Mouse (Mus musculus) brown adipose tissue, adult 24 weeks (tissue): Measurements from ENCODE around the gene Fnbp1l. TPM values are rescaled to one million over a fixed set of nuclear protein-coding genes. Genes with fewer than 3 reads are reported as not detected.

Source experiments
- H3K27ac ChIP-seq: fragments of 200-500 bp; replicated peaks from 2 replicates; pipeline ENCODE4 v1.5.1; 2012; ENCODE audit warnings: low read depth, mild to moderate bottlenecking, low read length
- H3K4me1 ChIP-seq: fragments of 200-500 bp; 2 replicates; pipeline ENCODE4 v1.6.1; 2012; ENCODE audit warnings: low read length, mixed read lengths; ENCODE audit not compliant: control insufficient read depth, insufficient read depth, insufficient read length
- H3K4me3 ChIP-seq: fragments of 200-500 bp; 2 replicates; pipeline ENCODE4 v1.5.1; 2012; ENCODE audit warnings: low read depth, mild to moderate bottlenecking, low read length, moderate library complexity; ENCODE audit not compliant: insufficient read depth
- polyA plus RNA-seq: library from polyadenylated mRNA; stranded (reverse); fragments of >200 nt; gene quantifications from 2 replicates; pipeline ENCODE4 v1.2.4, GENCODE M21; 2012; ENCODE audit not compliant: missing spikeins, insufficient read depth, insufficient read length

The Fnbp1l gene
- polyA plus RNA-seq = 9.3 and 10.3 TPM in 2 replicates

DNA sequence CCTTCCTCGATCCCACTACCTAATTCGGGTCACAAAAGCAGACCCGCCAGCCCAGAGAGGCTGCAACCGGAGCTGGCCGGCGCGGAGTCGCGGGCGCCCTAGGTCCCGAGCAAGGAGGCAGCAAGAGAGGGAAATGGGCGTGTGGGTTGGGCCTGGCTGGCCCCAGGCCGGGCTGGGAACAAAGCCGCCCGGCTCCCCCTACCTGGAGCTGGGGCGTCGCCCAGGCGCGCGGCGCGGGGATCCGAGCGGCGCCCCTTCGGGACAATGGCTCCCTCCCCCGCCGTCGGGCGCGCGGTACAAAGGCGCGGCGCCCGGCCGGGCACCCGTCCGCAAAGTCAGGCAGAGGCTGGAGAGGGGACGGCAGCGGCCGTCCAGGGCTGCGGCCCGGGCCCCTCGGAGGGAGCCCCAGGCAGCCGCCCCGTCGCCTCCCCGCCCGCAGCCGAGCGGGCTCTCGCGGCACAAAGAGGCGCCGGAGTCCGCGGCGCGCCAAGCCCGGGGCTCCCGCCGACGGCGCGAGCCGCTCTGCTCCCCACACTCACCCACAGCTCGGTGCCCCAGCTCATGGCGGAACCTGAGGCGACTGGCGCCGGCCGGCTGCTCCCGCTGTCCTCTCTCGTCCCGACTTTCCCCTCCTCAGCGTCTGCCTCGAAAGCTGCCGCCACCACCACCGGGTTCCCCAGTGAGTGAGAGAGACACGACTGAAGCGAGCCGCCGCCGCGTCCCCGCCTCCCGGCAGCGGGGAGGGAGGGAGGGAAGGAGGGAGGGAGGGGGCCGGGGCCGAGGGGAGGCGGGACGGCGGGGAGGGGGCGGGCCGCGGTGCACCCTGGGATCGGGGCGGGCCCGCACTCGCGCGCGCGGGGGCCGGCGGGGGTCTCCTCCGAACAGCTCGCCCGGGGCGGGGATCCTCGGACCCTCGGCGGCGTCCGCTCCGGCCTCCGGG, at the start of gene Fnbp1l:
TSS of gene Fnbp1l (minus strand) at position 725 of the 940 bp plus-strand sequence.
- Histone ChIP-seq H3K27ac (peak within 1 kb of the TSS; percentile 73), H3K4me3 (peak within 1 kb of the TSS; percentile 93), H3K4me1 (0 out of 2 replicates have a peak, but pooled peaks cover 5% of the 10 kb centered on the region)

DNA sequence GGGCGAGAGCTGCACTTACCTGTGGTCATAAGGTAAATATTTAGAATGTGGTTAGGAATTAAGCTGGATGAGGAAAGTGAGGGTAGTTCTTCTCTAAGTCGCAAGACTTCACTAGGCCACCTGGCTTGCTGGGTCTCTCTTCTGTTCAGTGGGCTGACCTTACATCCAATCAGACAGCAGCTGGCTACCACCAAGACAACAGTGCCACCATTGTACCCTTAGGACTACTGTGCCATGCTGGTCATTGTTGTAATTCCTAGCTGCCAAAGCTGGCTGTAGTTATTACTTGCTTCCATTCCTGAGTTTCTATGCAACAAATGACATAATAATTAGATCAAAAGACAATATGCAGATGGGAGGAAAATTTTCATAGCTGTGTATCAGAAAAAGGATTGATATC, 41.3 kb upstream of the Fnbp1l start:
- H3K4me1 ChIP-seq = no peaks in the 10 kb centered on the region
- H3K4me3 ChIP-seq = no peak overlapping the region
- no peak overlapping the region for H3K27ac ChIP-seq

DNA sequence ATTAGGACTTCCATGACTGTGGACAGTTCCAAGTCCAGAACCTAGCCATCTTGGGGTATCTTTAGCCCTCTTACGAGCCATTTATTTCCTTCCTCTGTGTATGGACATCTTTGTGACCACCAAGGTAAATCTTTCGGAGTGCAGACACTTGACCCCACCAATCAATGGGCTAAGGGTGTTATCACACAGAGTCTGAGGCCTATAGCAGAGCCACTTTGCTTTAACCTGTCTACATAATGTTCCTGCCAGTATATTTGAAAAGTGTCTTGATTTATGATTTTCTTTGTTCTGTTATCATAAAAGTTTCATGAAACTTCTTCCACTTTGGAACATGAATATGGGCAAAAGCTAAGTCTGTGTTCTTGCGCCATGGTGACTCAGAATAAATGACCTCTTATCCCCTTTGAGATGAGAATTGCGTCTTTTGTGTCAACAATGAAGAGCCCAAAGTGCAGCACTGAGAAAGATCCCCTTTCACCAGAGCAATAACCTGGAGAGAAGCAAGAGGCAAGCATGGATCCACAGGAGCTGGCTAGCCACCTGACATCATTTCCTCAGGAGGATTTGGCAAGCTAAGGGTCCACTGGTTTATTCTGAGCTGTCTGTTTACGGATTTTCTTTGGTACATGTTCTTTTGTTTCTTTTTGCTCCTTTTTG, 39.9 kb upstream of the Fnbp1l start:
- H3K4me3 ChIP-seq = no peak overlapping the region
- no peaks in the 10 kb centered on the region for H3K4me1 ChIP-seq
- no peak overlapping the region for H3K27ac ChIP-seq

DNA sequence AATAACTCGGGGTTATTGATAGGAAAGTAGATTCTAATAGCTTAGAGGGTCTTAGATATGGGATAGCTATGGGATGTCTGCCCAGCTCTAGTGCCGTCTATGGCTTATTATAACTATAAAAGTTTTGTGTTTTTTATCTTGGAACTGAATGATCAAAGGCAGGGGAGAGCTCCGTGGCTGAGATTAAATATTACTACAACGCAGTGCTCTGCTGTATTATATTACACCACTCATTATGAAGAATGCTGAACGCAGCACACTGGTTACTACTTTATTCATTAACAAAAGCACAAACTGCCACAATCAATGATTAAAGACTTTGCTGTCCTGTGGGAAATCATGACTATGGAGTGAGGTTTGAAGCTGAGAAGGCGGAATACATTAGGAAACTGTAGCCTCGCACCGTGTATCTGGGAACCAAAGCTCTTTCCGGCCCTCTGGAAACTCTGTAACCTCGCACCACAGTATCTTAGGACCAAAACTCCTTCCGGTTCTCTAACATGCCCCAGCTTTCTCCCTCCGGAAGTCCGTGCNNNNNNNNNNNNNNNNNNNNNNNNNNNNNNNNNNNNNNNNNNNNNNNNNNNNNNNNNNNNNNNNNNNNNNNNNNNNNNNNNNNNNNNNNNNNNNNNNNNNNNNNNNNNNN, 27.8 kb upstream of the Fnbp1l start:
- Histone ChIP-seq H3K4me1 (no peaks in the 10 kb centered on the region), H3K4me3 (no peak overlapping the region), H3K27ac (no peak overlapping the region)

DNA sequence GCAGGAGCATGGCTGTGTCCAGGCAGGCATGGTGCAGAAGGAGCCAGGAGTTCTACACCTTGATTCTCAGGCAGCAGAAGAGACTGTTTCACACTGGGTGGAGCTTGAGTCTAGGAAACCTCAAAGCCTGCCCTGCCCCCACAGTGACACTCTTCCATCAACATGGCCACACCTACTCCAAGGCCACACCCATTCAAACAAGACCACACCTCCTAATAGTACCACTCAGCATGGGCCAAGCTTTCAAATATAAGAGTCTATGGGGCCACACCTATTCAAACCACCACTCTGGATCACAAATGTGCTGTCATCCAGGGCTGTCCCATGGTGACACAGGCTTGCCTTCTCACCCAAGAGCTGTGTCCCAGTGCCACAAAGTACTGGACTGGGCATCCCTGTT, 20.8 kb upstream of the Fnbp1l start:
- Histone ChIP-seq H3K4me1 (peaks cover 6% of the 10 kb centered on the region), H3K27ac (no peak overlapping the region), H3K4me3 (no peak overlapping the region)

DNA sequence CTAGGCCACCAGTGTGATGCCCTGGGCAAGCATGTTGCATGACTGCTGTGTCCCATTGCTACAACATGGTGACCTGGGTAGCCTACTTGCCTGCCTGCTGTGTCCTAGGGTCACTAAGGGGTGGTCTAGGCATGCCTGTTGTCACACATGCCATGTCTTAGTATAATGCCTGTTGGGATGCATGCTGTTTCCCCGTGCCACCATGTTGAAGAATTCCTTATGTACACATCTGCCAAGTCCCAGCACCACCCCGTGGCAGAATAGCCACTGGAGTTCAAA, 19.6 kb upstream of the Fnbp1l start:
- H3K27ac ChIP-seq = no peak overlapping the region

GRCm38 (mm10) chr3:122638329-122639196, 19.0 kb upstream of the Fnbp1l start:
- Histone ChIP-seq H3K27ac (no peak overlapping the region), H3K4me3 (no peak overlapping the region), H3K4me1 (peaks cover 6% of the 10 kb centered on the region)

More for the DNA sequence above, 19.6 kb upstream of the Fnbp1l start:
- no peak overlapping the region for H3K4me3 ChIP-seq
- peaks cover 6% of the 10 kb centered on the region for H3K4me1 ChIP-seq

DNA sequence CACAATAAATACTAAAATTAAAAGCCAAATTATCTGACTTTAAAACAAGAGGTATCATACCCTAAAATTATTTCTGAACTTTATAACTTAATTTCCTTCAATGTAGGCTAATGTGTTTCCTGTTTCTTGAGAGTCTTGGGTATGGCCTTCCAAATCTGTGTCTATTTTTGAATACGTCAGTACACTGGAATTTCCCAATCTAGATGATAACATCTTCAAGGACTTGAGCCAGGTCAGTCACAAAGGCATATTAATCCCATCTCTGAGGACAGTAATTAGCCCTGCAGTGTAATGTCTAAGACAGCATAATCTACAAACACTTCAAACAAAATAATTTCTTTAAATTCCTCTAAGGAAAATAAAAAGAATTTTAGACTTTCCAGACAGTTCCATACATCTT, 17.8 kb upstream of the Fnbp1l start:
- peak overlapping the region; percentile 87 for H3K27ac ChIP-seq
- no peak overlapping the region for H3K4me3 ChIP-seq
- H3K4me1 ChIP-seq = peaks cover 6% of the 10 kb centered on the region

GRCm38 (mm10) chr3:122635246-122635645, 15.7 kb upstream of the Fnbp1l start:
- H3K4me1 ChIP-seq = peaks cover 6% of the 10 kb centered on the region
- no peak overlapping the region for H3K4me3 ChIP-seq
- H3K27ac ChIP-seq = peak overlapping the region; percentile 78

- no peaks in the 10 kb centered on the region for H3K4me1 ChIP-seq
- H3K4me3 ChIP-seq = peak overlapping the region; percentile 41
- peak overlapping the region; percentile 75 for H3K27ac ChIP-seq
Measured at GRCm38 (mm10) chr3:122629580-122629979, 10.1 kb upstream of the Fnbp1l start.

DNA sequence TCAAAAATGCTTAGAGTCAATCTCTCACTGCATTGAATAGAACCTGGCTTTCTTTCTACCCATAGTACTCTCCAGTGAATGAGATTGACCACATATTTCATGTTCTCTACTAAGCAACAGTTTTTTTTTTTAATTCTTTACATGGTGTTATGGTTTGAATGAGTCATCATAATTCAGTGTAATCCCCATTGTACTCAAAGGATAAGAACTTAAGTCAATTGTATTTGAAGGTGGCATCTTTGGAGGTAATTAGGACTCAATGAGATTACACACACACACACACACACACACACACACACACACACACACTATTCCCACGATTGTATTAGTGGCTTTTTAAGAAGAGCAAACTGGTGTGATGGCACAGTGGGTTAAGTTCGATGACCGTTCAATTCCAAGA, 9.4 kb upstream of the Fnbp1l start:
- no peak overlapping the region for H3K4me3 ChIP-seq
- H3K4me1 ChIP-seq = no peaks in the 10 kb centered on the region
- peak overlapping the region; percentile 55; the same call in 1 of the 2 replicates for H3K27ac ChIP-seq

DNA sequence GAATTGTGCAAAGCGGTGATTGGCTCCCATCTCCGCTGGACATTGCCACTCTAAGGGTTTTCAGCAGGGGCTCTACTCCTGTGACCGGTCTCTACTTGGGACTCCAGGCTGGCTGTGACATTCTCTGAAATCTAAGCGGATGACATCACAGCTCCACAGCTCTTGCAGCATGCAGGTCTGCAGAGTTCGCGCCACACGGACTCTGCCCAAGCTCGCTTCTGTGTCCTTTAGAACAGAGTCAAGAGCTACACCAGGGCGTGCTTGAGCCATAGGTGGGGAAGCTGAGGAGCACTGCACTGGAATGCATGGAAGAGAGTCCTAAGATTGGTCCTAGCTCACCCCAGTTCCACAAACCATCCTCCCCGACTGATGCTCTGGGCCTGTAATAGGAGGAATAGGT, 9.0 kb upstream of the Fnbp1l start:
- no peak overlapping the region for H3K27ac ChIP-seq
- H3K4me3 ChIP-seq = no peak overlapping the region
- no peaks in the 10 kb centered on the region for H3K4me1 ChIP-seq

- no peak overlapping the region for H3K4me3 ChIP-seq
- H3K4me1 ChIP-seq = no peaks in the 10 kb centered on the region
- H3K27ac ChIP-seq = no peak overlapping the region
Measured at GRCm38 (mm10) chr3:122627846-122628245, 8.3 kb upstream of the Fnbp1l start.

- H3K4me1 ChIP-seq = no peaks in the 10 kb centered on the region
- H3K27ac ChIP-seq = no peak overlapping the region
Measured at GRCm38 (mm10) chr3:122624591-122624990, 5.1 kb upstream of the Fnbp1l start.

More at GRCm38 (mm10) chr3:122624591-122624990, 5.1 kb upstream of the Fnbp1l start:
- no peak overlapping the region for H3K4me3 ChIP-seq
